Mouse (Mus musculus) forebrain, embryonic 11.5 days (tissue): Measurements from ENCODE around the gene Samd13. TPM values are rescaled to one million over a fixed set of nuclear protein-coding genes. Genes with fewer than 3 reads are reported as not detected.

Source experiments
- ATAC-seq: fragments of 200-750 bp; cut with Nextera tagmentation; replicated peaks from 2 replicates; pipeline ENCODE4 v1.8.0; 2017; ENCODE audit warnings: moderate TSS enrichment; ENCODE audit not compliant: low FRiP score
- DNase-seq: peaks from one replicate; pipeline ENCODE4 v3.0.0-alpha.2; 2017; ENCODE audit warnings: low spot score
- H3K27ac ChIP-seq: fragments of 300-500 bp; sonication (generic); 2 replicates; pipeline ENCODE4 v1.5.1; 2014; ENCODE audit warnings: low read depth, low read length
- H3K27me3 ChIP-seq: fragments of 300-500 bp; sonication (generic); 2 replicates; pipeline ENCODE4 v1.6.1; 2014; ENCODE audit warnings: mild to moderate bottlenecking, low read length, mixed read lengths; ENCODE audit not compliant: control insufficient read depth, insufficient read depth
- H3K36me3 ChIP-seq: fragments of 300-500 bp; sonication (generic); 2 replicates; pipeline ENCODE4 v1.6.1; 2014; ENCODE audit warnings: mild to moderate bottlenecking, low read length, moderate library complexity, mixed read lengths; ENCODE audit not compliant: control insufficient read depth, insufficient read depth
- H3K4me1 ChIP-seq: fragments of 300-500 bp; sonication (generic); replicated peaks from 2 replicates; pipeline ENCODE4 v1.6.1; 2014; ENCODE audit warnings: low read length, mixed read lengths; ENCODE audit not compliant: control insufficient read depth, insufficient read depth
- H3K4me2 ChIP-seq: fragments of 300-500 bp; sonication (generic); 2 replicates; pipeline ENCODE4 v1.6.1; 2014; ENCODE audit warnings: low read depth, mild to moderate bottlenecking, low read length, moderate library complexity, mixed read lengths; ENCODE audit not compliant: severe bottlenecking
- H3K4me3 ChIP-seq: fragments of 300-500 bp; sonication (generic); 2 replicates; pipeline ENCODE4 v1.5.1; 2014; ENCODE audit warnings: low read depth, low read length
- H3K9ac ChIP-seq: fragments of 300-500 bp; sonication (generic); 2 replicates; pipeline ENCODE4 v1.6.1; 2014; ENCODE audit warnings: low read length
- H3K9me3 ChIP-seq: fragments of 300-500 bp; sonication (generic); 2 replicates; pipeline ENCODE4 v1.6.1; 2016; ENCODE audit warnings: low read length, mixed read lengths; ENCODE audit not compliant: control insufficient read depth
- WGBS: fragments of 180-500 bp; shearing (Covaris S2); extraction: QIAGEN DNeasy Blood & Tissue Kit; methylation state at CpG from one replicate; pipeline ENCODE4 v1.1.7; 2014; 5-methylcytosine and 5-hydroxymethylcytosine counted together
- polyA plus RNA-seq: library from polyadenylated mRNA; unstranded; fragments of >200 nt; fragmentation: Nextera tagmentation; extraction: Ambion mirVana; gene quantifications from 2 replicates; pipeline ENCODE4 v1.2.1, GENCODE M21; 2014

The Samd13 gene
- polyA plus RNA-seq, 1 experiment from 2014 or later: 0.52 TPM

- 91% methylated on average over 2 of the region's 2 CpGs for WGBS
- Histone ChIP-seq H3K9me3 (no peaks in the 10 kb centered on the region), H3K4me3 (no peak overlapping the region), H3K4me1 (no peaks in the 10 kb centered on the region), H3K9ac (no peak overlapping the region), H3K27ac (no peak overlapping the region), H3K27me3 (no peaks in the 10 kb centered on the region), H3K36me3 (no peaks in the 10 kb centered on the region), H3K4me2 (no peak overlapping the region)
- ATAC-seq (no peak), DNase-seq (no peak)
Observed at GRCm38 (mm10) chr3:146601205-146601604, 84.2 kb downstream of the Samd13 start.

- 91% methylated on average over 6 of the region's 6 CpGs for WGBS
- DNase-seq: no peak
- H3K9ac ChIP-seq: no peak overlapping the region
- H3K9me3 ChIP-seq: no peaks in the 10 kb centered on the region
- H3K4me1 ChIP-seq: no peaks in the 10 kb centered on the region
- H3K27me3 ChIP-seq: no peaks in the 10 kb centered on the region
- H3K36me3 ChIP-seq: no peaks in the 10 kb centered on the region
- no peak overlapping the region for H3K4me2 ChIP-seq
- no peak overlapping the region for H3K27ac ChIP-seq
- no peak overlapping the region for H3K4me3 ChIP-seq
- no peak for ATAC-seq
Observed at GRCm38 (mm10) chr3:146599198-146599900, 86.0 kb downstream of the Samd13 start.

- Histone ChIP-seq H3K4me2 (no peak overlapping the region), H3K9me3 (no peaks in the 10 kb centered on the region), H3K36me3 (no peaks in the 10 kb centered on the region), H3K9ac (no peak overlapping the region), H3K4me3 (no peak overlapping the region), H3K4me1 (no peaks in the 10 kb centered on the region), H3K27me3 (no peaks in the 10 kb centered on the region), H3K27ac (no peak overlapping the region)
- ATAC-seq: no peak
- no peak for DNase-seq
- 91% methylated on average over 6 of the region's 6 CpGs for WGBS
Observed at GRCm38 (mm10) chr3:146598411-146598810, 87.0 kb downstream of the Samd13 start.

DNA sequence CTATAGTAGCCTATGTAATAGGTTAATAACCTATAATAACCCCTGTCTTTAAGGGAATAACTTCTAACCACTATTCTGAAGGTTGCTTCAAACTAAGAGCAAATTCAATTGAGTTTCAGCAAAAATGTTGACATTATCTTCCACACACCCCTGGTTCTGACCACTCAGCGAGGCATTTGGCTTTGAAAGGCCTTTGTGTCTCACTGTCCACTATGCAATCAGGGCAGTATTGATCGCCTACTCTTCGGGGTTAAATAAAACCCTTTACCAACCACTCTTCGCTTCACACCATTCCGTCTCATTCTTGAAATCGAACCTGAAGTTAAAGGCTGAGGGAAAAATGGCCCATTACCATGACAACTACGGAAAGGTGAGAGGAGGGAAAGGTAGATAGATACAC is 88.5 kb downstream of the Samd13 start:
- Histone ChIP-seq H3K4me3 (no peak overlapping the region), H3K4me2 (no peak overlapping the region), H3K27me3 (no peaks in the 10 kb centered on the region), H3K36me3 (no peaks in the 10 kb centered on the region), H3K4me1 (no peaks in the 10 kb centered on the region), H3K9me3 (no peaks in the 10 kb centered on the region), H3K27ac (no peak overlapping the region), H3K9ac (no peak overlapping the region)
- no peak for DNase-seq
- 90% methylated on average over 7 of the region's 7 CpGs for WGBS
- no peak for ATAC-seq

- ATAC-seq: no peak
- no peaks in the 10 kb centered on the region for H3K9me3 ChIP-seq
- H3K4me2 ChIP-seq: no peak overlapping the region
- no peak overlapping the region for H3K27ac ChIP-seq
- H3K36me3 ChIP-seq: no peaks in the 10 kb centered on the region
- no peak for DNase-seq
- WGBS: 83% methylated on average over 8 of the region's 8 CpGs
- H3K4me3 ChIP-seq: no peak overlapping the region
- H3K4me1 ChIP-seq: no peaks in the 10 kb centered on the region
- H3K27me3 ChIP-seq: no peaks in the 10 kb centered on the region
- H3K9ac ChIP-seq: no peak overlapping the region
Observed at GRCm38 (mm10) chr3:146596387-146596786, 89.0 kb downstream of the Samd13 start.

DNA sequence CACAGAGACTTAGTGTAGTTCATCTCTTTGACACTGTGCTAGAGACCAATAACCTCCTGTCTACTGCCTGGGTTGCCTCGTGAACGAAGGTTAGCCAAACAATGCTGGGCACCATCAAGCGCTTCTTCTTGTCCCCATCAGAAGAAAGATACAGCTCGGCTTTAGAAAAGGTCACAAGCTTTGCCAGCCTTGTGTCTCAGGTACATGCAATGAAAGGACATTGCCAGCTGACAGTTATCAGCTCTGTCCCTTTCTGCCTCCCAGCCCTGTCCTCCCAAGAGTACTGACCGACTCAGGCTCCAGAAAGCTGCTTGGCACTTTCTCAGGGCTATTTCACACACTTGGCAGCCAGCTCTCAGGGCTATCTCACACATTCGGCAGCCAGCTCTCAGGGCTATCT is 90.0 kb downstream of the Samd13 start:
- DNase-seq (no peak), ATAC-seq (no peak)
- H3K4me3 ChIP-seq: no peak overlapping the region
- no peaks in the 10 kb centered on the region for H3K27me3 ChIP-seq
- H3K36me3 ChIP-seq: no peaks in the 10 kb centered on the region
- no peak overlapping the region for H3K9ac ChIP-seq
- WGBS: 91% methylated on average over 6 of the region's 6 CpGs
- no peaks in the 10 kb centered on the region for H3K9me3 ChIP-seq
- H3K27ac ChIP-seq: no peak overlapping the region
- no peak overlapping the region for H3K4me2 ChIP-seq
- no peaks in the 10 kb centered on the region for H3K4me1 ChIP-seq

Other genes with a start within 250 kb of the Samd13 start
- 5.7 and 6.0 TPM in 2 replicates for gene Ctbs, start 235.8 kb downstream of the Samd13 start, polyA plus RNA-seq
- gene Spata1, start 185.8 kb downstream of the Samd13 start, polyA plus RNA-seq: 5.9 and 7.5 TPM in 2 replicates
- 977 and 1,050 TPM in 2 replicates for gene Gng5, start 185.8 kb downstream of the Samd13 start, polyA plus RNA-seq
- gene Rpf1, start 164.2 kb downstream of the Samd13 start, polyA plus RNA-seq: 70.0 and 72.8 TPM in 2 replicates
- gene Uox, start 115.2 kb downstream of the Samd13 start, polyA plus RNA-seq: not detected in 2 replicates
- not detected in 2 replicates for gene Dnase2b, start 70.0 kb downstream of the Samd13 start, polyA plus RNA-seq
- gene 4930503B20Rik, start 34.3 kb downstream of the Samd13 start, polyA plus RNA-seq: not detected in 2 replicates
- 69.0 and 75.3 TPM in 2 replicates for gene Prkacb, start 127.4 kb upstream of the Samd13 start, polyA plus RNA-seq
- 5.0 and 5.5 TPM in 2 replicates for gene Ttll7, start 166.8 kb upstream of the Samd13 start, polyA plus RNA-seq